Mouse (Mus musculus): Measurements from ENCODE around the gene Snrnp70.
A peak's percentile ranks its signal among the peaks of the same experiment; 100 is the strongest.
"Not testable (repeated sequence)": the region's sequence is repeated elsewhere in the genome, so short reads cannot be mapped to it uniquely, and the experiment has no call there.

Snrnp70 gene

GRCm38 (mm10) chr7:45408949-45409348 lies 13.4 kb upstream of the Snrnp70 start:
- no peak for DNase-seq

GRCm38 (mm10) chr7:45408351-45408750 lies 12.8 kb upstream of the Snrnp70 start:
- no peak for DNase-seq

GRCm38 (mm10) chr7:45407836-45408235 lies 12.3 kb upstream of the Snrnp70 start:
- DNase-seq = no peak

- DNase-seq = no peak
Measured at GRCm38 (mm10) chr7:45406157-45407156, 10.9 kb upstream of the Snrnp70 start.

GRCm38 (mm10) chr7:45405091-45406075 lies 9.8 kb upstream of the Snrnp70 start, which contains the start of gene Kcna7:
TSS of gene Kcna7 (plus strand) at chr7:45405653.
- peak; percentile 78 for DNase-seq

- peak; percentile 69 for DNase-seq
Measured at GRCm38 (mm10) chr7:45403532-45404261, 8.2 kb upstream of the Snrnp70 start.

- DNase-seq = no peak
Measured at GRCm38 (mm10) chr7:45401521-45402085, 6.1 kb upstream of the Snrnp70 start.

- DNase-seq = no peak
Measured at GRCm38 (mm10) chr7:45396787-45397186, 1.2 kb upstream of the Snrnp70 start.

- not testable (repeated sequence) for DNase-seq
Measured at GRCm38 (mm10) chr7:45396337-45396775, 814 bp upstream of the Snrnp70 start.

GRCm38 (mm10) chr7:45395129-45395541 lies 407 bp downstream of the Snrnp70 start:
- DNase-seq = no peak

GRCm38 (mm10) chr7:45386077-45386476 lies 9.5 kb downstream of the Snrnp70 start:
- DNase-seq = no peak

GRCm38 (mm10) chr7:45376057-45376456 lies 19.5 kb downstream of the Snrnp70 start:
- DNase-seq = no peak

- DNase-seq = no peak
Measured at GRCm38 (mm10) chr7:45374620-45375019, 20.9 kb downstream of the Snrnp70 start.

- DNase-seq = no peak
Measured at GRCm38 (mm10) chr7:45372371-45372770, 23.2 kb downstream of the Snrnp70 start.

- DNase-seq = peak; percentile 89
Measured at GRCm38 (mm10) chr7:45370475-45371311, 24.8 kb downstream of the Snrnp70 start, which contains the start of gene Lin7b. TSS of gene Lin7b (minus strand) at chr7:45370583.

GRCm38 (mm10) chr7:45369836-45370474 lies 25.6 kb downstream of the Snrnp70 start:
- no peak for DNase-seq

- no peak for DNase-seq
Measured at GRCm38 (mm10) chr7:45369022-45369745, 26.4 kb downstream of the Snrnp70 start.

GRCm38 (mm10) chr7:45368178-45368577 lies 27.4 kb downstream of the Snrnp70 start:
- DNase-seq = no peak

GRCm38 (mm10) chr7:45367020-45367880 lies 28.3 kb downstream of the Snrnp70 start:
- DNase-seq = peak; percentile 98

Data from thymus, postnatal 25 days (tissue).